Mouse (Mus musculus): Measurements from ENCODE around the gene Ube2s.
"Not testable (repeated sequence)": the region's sequence is repeated elsewhere in the genome, so short reads cannot be mapped to it uniquely, and the experiment has no call there.

Ube2s gene

DNA sequence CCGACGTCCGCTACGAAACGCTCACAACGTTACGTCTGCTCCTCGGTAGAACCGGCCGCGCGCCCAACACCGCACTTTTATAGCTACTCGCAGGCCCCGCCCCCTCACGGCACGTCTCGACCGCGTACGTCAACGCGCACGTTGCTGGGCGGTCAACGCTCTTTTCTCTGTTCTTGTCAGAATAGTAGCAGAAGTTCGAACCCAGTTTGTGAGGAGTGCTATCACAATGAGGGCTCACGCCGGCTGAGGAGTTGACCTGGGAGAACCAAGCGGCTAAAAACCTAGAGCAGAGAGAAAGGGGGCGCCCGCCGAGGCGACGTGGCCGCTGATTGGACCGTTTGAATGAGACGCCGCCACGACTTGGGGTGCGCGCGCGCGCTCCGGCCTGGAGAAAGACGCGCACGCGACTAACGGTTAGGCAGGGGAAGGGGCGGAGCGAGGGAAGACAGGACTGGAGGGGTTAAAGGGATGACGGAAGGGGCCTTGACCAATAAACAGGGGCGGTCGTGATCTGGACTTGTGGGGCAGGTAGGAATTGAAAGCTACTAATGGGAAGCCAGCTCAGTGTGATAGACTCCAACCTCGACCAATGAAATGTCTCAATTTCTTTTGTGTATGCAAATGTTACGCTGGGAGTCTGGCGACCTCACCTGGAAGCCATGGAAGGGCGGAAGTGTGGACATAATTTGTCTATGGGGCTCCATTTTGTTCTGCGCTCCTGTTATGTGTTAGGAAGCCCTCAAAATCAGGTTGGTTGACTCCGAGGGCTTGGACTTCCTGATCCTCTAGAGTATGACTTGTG, at the start of gene Ube2s:
Gene Ube2s, minus strand, starts transcription at position 288 of the 802 bp plus-strand sequence.
- DNase-seq = peak; percentile 98

DNA sequence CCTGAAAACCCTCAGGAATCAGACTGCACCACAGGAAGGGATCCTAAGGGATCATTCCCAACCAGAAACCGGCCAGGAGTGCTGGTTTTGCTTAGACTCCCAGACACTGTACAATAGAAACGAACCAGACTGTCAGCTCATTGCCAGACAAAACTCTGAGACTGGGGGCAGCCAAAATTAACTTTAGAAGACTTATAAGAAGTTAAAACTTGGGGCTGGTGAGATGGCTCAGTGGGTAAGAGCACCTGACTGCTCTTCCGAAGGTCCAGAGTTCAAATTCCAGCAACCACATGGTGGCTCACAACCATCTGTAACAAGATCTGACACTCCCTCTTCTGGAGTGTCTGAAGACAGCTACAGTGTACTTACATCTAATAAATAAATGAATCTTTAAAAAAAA, 48.5 kb upstream of the Ube2s start:
- not testable (repeated sequence) for DNase-seq

DNA sequence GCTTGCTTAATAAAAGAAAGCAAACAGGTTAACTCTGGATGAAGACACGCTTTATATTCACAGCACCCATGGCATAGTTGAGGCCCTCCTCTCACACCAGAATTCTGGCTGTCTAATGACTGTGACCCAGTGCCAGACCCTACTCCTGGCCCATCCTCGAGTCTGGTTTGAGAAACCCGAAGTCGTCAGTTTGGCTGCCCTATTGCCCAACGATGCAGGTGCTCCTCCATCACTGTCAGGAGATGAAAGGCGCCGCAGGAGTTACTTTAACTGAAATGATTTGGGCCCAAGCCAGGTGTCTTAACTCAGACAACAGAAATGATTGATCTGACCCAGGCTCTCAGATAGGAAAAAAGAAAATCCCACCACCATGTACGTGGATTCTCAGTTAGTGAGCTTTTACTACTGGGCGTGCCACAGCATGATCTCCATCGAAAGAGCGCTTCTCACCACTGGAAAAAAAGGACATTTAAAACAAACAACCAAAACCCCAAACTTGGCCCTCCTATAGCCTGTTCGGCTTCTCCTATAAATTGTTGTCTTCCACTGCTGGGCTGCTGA, 47.1 kb upstream of the Ube2s start:
- no peak for DNase-seq

DNA sequence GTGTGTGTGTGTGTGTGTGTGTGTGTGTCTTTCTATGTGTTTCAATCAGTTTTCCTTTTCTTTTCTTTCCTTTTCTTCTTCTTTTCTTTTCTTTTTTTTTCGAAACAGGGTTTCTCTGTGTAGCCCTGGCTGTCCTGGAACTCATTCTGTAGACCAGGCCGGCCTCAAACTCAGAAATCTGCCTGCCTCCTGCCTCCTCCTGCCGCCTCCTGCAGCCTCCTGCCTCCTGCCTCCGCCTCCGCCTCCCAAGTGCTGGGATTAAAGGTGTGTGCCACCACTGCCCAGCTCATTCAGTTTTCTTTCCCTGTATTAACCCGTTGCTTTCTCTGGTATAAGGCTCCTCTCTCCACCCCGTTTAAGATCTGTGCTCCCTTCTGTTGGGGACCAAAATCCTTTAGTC, 44.9 kb upstream of the Ube2s start:
- DNase-seq = no peak

DNA sequence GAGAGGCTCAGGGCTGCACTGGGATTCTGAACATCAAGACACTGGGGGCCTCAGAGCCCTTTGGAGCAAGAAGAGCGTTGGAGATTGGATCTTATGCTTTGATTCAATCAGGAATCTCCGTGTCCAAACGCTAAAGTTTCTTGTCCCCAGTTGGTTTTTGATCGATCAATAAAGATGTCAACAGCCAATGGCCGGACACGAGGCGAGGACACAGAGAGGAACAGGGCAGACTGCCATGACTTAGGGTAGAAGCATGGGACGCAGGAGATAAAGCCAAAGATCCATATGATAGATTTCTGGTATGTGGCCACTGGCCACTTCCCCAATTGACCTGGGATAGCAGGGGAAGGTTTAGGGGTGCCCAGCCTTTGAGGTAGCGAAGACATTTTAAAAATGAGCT, 44.1 kb upstream of the Ube2s start:
- DNase-seq = no peak

DNA sequence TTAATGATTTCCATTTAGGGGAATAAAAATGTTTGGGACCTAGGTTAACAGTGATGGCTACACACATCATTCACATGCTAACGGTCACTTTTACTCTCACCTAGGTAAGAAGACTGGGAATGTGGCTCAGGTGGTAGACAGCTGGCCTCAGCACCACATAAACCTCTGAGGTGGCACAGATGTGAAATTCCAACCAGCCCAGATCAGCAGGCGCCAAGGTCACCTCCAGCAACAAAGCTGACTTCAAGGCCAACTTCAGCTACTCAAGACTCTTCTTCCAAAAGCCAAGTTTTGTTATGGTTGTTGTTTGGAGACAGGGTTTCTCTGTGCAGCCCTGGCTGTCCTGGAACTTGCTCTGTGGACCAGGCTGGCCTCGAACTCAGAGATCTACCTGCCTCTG, 41.2 kb upstream of the Ube2s start:
- DNase-seq = no peak

DNA sequence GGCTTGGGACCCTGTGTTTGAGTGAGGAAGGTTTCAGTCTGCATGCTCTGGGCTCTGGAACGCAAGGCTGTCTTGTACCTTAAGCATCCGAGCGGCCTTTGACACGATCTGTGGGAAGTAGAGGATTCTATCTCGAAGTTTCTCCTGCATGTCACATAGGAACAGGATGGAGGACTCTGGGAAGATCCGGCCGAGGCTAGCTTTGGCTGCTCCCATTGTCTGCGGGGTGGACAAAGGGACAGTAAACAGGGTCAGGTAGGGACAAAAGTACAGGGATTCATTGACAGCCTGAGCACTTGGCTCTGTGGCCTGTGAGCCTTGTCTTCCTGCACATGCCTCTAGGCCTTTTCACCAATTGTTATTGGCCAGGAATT, 38.9 kb upstream of the Ube2s start:
- no peak for DNase-seq

DNA sequence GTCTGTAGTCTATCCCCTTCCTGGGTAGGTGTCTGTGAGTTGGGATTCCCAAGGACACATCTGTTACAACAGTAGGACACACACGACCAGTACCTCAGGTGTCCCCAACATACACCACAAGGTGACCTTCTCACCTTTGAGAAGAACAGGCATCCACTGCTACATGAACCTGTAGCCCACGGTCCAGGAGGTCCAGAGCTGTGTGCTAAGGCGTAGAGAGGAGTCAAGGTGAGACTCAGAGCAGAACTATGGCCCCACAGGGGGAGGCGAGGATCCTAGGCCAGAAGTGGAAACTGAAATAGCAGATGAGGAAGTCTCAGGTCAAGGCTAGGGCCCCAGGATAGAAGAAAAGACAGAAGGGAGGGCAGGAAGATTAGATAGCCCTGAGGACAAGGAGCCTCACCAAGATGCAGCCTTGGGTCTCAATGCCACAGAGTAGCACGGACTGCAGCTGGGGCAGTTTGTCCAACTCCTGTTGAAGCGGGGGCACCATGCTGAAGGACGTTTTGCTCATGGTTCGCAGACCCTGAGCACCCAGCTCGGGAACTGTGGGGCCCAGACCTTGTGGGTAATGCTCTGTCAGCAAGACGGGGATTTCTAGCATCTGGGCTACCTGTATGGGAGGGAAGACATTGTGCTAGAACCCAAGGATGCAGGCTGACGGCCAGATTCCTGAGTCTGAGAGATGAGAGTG, 38.4 kb upstream of the Ube2s start:
- no peak for DNase-seq

DNA sequence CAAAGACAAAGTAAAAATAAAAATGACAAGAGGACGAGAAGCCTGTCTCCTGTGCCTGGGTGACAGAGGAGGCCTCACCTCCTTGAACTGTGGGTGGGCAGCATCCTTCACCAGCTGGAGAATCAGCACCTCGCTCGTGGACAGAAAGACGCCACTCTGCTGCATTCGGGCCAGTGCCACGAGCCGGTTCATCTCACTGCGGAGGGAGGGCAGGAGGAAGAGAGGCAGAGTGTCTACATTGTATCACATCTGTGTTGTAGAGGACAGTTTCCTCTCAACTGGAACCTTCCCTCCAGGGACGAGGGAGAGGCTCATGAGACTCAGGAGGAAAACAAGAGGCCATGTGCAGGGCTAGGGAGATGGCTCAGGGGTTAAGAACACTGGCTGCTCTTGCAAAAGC, 37.0 kb upstream of the Ube2s start:
- DNase-seq = no peak

DNA sequence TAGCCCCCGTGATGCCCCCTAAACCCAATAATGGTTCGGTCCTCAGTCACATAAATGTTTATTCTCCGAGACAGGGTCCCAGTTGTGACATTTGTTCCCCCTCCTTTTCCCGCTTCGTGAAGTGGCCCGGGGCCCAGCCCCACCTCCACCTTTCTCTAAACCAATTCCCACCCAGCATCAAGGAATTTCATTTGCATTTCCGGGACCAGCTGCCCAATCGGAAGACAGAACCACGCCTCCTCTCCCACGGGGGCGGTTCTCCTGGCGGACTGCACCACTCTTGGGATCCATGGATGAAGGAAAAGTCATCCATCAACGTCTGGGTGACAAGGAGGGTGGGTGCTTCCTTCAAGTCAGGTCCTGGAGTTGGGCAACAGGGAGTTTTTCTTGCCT, 32.5 kb upstream of the Ube2s start:
- no peak for DNase-seq

DNA sequence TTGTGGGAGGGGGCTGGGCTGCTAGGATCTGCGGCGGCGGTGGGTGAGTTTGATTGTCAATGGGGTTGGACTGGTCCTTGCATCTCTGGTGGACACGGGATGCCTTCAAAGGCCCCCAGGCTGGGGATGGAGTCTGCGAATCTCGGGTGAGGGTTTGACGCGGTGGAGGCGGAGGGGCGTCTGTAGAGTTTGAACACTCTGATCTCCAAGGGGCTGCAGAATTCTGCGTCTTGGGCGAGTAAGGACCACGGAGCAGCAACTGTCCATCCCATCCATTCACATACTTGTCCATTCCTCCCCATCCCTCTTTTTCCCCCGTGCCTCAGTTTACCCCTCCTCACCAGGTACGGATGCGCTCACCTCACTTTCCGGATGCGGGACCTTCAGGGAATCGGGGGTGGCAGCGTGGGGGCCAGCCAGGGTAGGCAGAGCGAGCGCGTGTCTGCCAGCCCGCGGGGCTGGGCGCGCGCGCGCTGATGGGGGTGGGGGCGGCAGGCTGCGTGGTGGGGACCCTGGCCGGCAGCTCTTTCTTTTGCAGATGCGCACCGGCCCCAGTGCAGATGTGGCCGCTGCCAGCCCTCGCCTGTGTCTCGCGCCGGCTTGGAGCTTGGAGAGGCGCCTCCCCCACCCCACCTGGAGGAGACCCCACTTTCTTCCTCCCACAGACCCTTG, 32.0 kb upstream of the Ube2s start, which contains the start of gene Shisa7:
Gene Shisa7, minus strand, starts transcription at position 452 of the 672 bp plus-strand sequence.
- no peak for DNase-seq

DNA sequence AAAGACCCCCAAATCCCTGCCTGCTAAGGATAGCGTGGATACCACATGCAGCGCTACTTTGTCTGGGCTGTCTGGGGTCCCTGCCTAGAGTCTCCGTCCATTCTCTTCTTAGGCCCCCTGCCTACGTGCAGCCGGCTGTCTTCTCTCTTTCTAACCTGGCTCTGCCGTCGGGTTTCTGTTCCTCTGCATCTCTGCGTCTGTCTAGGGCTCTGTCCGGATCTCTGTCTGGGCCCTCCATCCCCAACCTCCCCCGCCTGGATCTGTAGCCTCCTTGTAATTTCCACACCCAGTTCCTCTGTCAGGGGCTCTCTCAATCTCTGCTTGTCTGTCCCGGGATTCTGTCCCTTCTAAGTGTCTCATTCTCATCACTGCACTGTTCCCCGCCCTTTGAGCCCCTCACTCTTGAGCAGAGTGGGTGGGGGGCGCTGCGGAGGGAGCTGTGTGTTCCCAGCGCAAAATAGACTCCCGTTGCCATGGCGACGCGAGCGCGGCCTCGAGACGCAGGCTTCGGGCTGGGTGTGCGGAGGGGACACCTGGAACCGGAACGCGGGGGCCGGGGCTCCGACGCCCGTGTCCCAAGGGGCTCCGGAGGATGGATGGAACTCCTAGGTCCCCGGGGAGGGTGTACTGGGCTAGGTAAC, 31.3 kb upstream of the Ube2s start:
- peak; percentile 14 for DNase-seq

DNA sequence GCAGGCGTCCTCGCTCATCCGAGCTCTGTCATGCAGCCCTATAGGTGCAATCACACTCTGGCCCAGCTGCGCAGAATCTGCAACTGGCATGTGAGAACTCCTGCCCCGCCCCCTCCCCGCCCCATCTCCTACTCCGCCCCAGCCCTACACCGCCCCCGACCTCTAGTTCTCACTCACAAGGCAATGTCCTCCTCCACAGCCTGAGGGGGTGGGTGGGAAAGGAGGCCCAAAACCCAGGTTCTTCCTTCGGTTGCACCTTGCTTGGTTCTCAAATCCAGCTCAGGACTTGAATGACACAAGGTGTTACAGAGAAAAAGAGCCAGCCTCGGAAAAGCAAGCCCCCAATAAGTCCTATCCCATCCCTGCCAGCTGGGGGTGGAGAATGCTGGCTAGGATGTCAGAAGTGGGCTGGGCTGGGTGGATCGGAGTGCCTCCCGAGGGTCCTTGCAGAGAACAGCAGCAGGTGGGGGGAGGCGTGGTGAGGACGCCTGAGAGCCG, 30.3 kb upstream of the Ube2s start:
- peak; percentile 46 for DNase-seq

DNA sequence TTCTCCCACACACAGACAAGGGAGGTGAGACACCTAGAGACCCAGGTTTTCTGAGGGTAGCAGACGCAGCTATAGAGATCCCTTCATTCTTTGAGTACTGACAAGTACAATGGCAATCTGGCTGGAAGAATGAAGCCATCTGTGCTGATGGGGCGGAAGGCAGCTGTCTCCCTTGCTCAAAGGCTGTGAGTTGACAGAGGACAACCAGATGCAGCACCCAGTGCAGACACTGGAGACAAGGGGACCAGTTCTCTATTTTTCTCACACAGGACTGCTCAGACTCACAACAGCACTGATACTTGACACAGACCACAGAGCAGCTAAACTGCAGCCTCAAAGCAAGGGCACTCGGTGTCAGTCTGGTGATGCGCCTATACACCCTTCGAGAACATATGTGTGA, 29.7 kb upstream of the Ube2s start:
- no peak for DNase-seq

DNA sequence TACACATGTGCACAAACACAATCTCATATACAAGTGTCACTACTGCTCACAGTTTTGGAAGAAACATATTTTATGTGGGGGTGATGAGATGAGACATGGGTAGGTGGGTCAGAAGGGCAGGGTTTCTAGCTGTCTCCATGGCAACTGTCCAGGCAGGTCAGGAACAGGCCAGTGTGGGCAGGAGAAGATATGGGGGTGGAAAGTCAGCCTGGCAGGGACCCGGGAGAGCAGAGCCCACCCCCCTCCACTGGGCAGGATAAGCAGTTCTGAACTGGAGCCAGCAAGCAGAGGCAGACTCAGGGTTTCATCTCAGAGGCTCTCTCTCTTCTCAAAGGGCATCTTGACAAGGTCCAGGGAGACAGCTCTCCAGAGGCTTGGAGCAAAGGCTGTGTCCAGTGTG, 25.2 kb upstream of the Ube2s start:
- DNase-seq = no peak

DNA sequence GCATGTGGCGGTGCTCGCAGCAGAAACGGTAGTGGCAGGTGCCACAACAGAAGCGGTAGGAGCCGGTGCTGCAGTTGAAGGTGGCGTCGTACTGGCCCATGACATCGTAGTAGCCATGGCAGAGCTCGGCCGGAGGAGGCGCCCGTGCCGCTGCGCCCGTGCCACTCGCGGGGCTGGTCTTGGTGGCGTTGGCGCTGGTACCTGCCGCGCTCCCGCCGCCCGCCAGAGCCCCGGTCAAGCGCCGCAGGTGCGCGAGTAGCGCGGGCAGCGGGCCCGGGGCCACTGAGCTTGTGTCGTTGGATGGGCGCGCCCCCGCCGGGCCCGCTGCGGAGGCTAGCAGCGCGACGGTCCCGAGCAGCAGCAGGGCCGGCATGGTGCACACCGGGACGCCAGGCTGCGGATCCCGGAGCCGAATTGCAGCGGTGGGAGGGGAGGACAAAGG, 24.0 kb upstream of the Ube2s start:
- peak; percentile 69 for DNase-seq

DNA sequence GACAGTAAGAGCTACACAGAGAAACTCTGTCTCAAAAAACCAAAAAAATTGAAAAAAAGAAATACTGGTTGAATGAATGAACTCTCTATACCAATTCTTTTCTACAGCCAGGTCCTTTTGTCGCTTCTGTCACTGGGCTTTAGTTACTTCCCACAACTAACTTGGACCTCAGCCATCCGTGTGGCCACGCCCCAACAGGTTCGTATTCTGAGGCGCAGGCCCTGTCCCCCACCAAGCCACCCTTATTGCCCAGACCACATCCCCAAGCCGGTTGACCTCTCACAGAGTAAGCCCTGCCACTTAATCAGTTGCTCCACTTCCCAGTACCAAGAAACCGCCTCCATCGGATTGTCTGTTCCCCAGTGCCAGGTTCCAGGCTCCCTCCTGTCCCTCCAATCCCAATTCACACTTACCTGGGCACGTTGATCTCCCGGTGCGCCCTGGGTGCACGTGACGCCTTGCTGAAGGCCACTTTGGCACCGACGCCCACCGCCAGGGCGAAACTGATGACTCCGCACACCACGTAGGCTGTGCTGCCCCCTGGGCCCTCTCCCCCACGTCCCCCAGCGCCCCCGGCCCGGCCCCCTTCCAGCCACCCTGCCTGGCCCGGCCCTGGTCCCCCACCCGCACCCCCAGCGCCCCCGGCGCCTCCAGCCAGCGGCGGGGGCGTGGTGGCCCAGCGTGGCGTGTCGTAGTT, 23.4 kb upstream of the Ube2s start:
- DNase-seq = no peak

DNA sequence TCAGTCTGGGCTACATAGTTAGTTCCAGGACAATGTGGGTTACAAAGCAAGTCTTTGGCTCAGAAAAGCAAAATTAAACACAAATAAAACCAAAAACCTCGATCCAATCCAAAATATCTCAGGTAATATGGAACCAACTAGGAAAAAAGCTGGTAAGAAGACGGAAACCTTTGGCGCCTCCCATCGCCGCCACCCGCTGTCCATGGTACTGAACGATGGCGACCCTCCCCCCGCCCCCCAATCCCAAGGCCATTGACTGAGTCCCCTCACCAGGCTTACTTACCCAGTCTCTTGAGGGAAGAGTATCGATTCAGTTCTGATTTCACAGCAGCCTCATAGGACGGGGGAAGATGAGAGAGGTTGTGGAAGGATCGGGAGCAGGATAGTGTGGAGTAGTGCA, 18.1 kb upstream of the Ube2s start:
- DNase-seq = no peak

DNA sequence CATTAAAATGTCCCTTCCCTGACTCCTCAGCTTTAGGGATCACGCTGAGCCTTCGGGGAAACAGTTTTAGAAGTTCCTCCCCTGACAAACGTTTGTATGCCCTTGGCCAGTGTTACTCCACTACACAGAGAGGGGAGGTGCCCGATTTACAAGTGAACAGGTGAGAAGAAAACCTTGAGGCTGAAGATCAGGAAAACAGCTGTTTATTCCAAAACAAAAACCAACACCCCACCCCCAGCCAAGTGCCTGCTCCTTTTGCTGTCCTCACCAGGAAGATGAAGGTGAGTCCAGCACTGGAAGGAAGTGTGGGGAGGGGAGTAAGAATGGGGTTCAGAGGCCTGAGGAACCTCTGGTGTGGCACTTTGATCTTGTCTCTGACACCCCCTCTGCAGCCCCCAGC, 13.0 kb upstream of the Ube2s start:
- DNase-seq = no peak

DNA sequence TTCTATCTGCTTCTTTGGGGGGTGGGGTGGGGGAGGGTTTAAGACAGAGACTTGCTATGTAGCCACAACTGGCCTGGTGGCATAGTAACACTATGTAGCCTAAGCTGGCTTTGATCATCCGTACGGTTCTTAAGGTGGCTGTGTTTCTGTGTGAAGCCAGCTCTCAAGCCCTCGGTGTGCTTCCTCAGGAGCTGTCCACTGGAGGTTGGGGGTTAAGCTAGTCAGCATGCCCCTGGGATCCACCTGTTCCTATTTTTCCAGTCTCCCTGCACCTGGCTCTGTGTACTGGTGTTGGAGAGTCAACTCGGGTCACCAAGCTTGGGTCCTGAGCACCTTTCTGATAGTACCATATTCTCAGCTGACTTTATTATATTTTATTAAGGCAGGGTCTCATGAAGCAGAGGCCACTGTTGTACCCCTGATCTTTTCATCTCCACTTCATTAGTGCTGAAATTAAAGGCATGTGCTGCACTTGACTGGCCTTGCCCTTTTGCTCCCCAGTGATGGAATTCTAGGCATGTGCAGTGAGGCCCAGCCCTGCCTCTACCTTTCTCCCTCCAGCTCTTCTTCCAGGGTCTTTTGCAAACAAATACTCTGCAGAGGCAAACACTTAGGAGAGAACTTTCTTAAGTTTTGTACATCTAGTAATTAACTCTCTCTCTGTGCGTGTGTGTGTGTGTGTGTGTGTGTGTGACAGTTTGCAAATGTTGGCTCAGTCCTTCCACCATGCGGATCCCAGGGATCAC, 9.9 kb upstream of the Ube2s start:
- no peak for DNase-seq

DNA sequence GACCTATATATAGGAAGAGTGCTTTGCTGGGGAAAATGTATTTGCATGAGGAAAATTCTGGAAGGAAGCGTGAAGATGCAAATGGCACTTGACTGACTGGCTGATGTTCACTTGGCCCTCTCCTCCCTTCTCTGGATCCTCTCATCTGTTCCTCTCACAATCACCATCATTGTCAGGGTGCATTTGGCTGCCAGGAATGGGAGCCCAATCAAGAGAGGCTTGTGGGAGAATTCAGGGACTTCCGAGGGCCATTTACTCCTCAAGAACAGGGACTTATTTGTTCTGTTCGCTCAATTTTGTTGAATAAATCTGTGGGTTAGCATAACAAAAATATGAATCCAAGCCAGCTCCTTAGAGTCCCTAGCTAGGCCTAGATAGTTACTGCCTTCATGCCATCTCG, 9.3 kb upstream of the Ube2s start:
- DNase-seq = no peak

DNA sequence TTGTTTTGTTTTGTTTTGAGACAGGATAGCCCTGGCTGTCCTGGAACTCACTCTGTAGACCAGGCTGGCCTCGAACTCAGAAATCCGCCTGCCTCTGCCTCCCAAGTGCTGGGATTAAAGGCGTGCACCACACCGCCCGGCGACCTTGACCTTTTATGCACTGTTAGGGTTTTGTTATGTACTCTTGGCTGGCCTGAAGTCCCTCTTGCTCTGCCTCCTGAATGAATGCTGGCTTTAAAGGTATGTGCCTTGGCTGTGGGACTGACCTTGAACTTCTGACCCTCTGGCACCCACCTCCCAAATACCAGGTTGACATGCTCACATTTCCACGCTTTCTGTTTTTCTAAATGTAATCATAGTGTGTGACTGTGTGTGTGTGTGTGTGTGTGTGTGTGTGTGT, 8.5 kb upstream of the Ube2s start:
- not testable (repeated sequence) for DNase-seq
